Mouse (Mus musculus) neural tube, embryonic 12.5 days (tissue): ENCODE measurements around the gene Fzd7. TPM values are rescaled to one million over a fixed set of nuclear protein-coding genes. Genes with fewer than 3 reads are reported as not detected.
A peak's percentile ranks its signal among the peaks of the same experiment; 100 is the strongest.

ENCODE experiments used
- ATAC-seq: fragments of 200-750 bp; cut with Nextera tagmentation; 2 replicates; pipeline ENCODE4 v1.8.0; 2017; ENCODE audit warnings: low read depth, mild to moderate bottlenecking, moderate TSS enrichment, moderate library complexity; ENCODE audit not compliant: low FRiP score
- H3K27ac ChIP-seq: fragments of 300-500 bp; sonication (generic); 2 replicates; pipeline ENCODE4 v1.5.1; 2016
- H3K27me3 ChIP-seq: fragments of 300-500 bp; sonication (generic); replicated peaks from 2 replicates; pipeline ENCODE4 v1.6.1; 2016; ENCODE audit warnings: mild to moderate bottlenecking
- H3K36me3 ChIP-seq: fragments of 300-500 bp; sonication (generic); 2 replicates; pipeline ENCODE4 v1.6.1; 2016; ENCODE audit warnings: mild to moderate bottlenecking
- H3K4me1 ChIP-seq: fragments of 300-500 bp; sonication (generic); 2 replicates; pipeline ENCODE4 v1.6.1; 2016
- H3K4me2 ChIP-seq: fragments of 300-500 bp; sonication (generic); replicated peaks from 2 replicates; pipeline ENCODE4 v1.6.1; 2016; ENCODE audit warnings: mild to moderate bottlenecking
- H3K4me3 ChIP-seq: fragments of 300-500 bp; sonication (generic); 2 replicates; pipeline ENCODE4 v1.5.1; 2016
- H3K9ac ChIP-seq: fragments of 300-500 bp; sonication (generic); 2 replicates; pipeline ENCODE4 v1.6.1; 2016; ENCODE audit warnings: mild to moderate bottlenecking
- H3K9me3 ChIP-seq: fragments of 300-500 bp; sonication (generic); 2 replicates; pipeline ENCODE4 v1.6.1; 2016; ENCODE audit warnings: mild to moderate bottlenecking
- WGBS: fragments of 180-500 bp; shearing (Covaris S2); methylation state at CpG from one replicate; pipeline ENCODE4 v1.1.7; 2016; 5-methylcytosine and 5-hydroxymethylcytosine counted together
- polyA plus RNA-seq: library from polyadenylated mRNA; unstranded; fragments of >200 nt; fragmentation: Nextera tagmentation; extraction: Ambion mirVana; gene quantifications from 2 replicates; pipeline ENCODE4 v1.2.1, GENCODE M21; 2016

Fzd7 gene
- polyA plus RNA-seq, 1 experiment from 2014 or later, result 17.4 TPM

- Histone ChIP-seq H3K4me2 (peak overlapping the region; percentile 28; the same call in 1 of the 2 replicates), H3K9ac (no peak overlapping the region), H3K4me1 (peaks cover 20% of the 10 kb centered on the region), H3K36me3 (no peaks in the 10 kb centered on the region), H3K27ac (no peak overlapping the region), H3K27me3 (0 out of 2 replicates have a peak, but pooled peaks cover 3% of the 10 kb centered on the region), H3K4me3 (no peak overlapping the region), H3K9me3 (no peaks in the 10 kb centered on the region)
- 35% methylated on average over 11 of the region's 11 CpGs for WGBS
- no peak for ATAC-seq
Observed at GRCm38 (mm10) chr1:59448497-59449270, 33.5 kb upstream of the Fzd7 start.

- ATAC-seq, result no peak
- Histone ChIP-seq H3K27me3 (0 out of 2 replicates have a peak, but pooled peaks cover 3% of the 10 kb centered on the region), H3K9ac (no peak overlapping the region), H3K4me2 (peak overlapping the region; percentile 28; the same call in 1 of the 2 replicates), H3K9me3 (no peaks in the 10 kb centered on the region), H3K4me3 (no peak overlapping the region), H3K27ac (no peak overlapping the region), H3K4me1 (peaks cover 20% of the 10 kb centered on the region), H3K36me3 (no peaks in the 10 kb centered on the region)
- 13% methylated on average over 11 of the region's 11 CpGs for WGBS
Observed at GRCm38 (mm10) chr1:59449423-59449822, 32.8 kb upstream of the Fzd7 start.

DNA sequence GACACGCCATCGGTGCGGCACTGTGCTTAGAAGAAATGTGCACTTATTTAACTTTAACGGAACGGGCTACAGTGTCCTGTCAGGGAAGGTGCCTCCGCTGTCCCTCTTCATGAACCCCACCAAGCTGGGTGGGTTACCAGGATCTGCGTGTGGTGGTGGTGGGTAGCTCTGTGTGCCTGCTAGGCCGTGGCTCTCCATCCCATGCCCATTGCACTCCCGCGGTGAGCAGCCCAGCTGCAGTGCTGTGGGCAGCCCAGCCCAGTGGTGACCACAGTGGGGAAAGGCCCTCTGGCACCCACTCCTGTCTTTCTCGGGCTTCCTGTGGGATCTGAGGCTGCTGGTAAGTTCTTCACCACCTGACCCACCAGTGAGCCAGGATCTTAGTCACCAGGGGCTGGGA lies 31.3 kb upstream of the Fzd7 start:
- Histone ChIP-seq H3K4me3 (no peak overlapping the region), H3K9ac (no peak overlapping the region), H3K9me3 (no peaks in the 10 kb centered on the region), H3K4me2 (no peak overlapping the region), H3K36me3 (no peaks in the 10 kb centered on the region), H3K27ac (no peak overlapping the region), H3K27me3 (0 out of 2 replicates have a peak, but pooled peaks cover 3% of the 10 kb centered on the region), H3K4me1 (peaks cover 20% of the 10 kb centered on the region)
- 82% methylated on average over 11 of the region's 11 CpGs for WGBS
- ATAC-seq, result no peak

GRCm38 (mm10) chr1:59451584-59451983 lies 30.6 kb upstream of the Fzd7 start:
- Histone ChIP-seq H3K4me3 (no peak overlapping the region), H3K27me3 (0 out of 2 replicates have a peak, but pooled peaks cover 3% of the 10 kb centered on the region), H3K36me3 (no peaks in the 10 kb centered on the region), H3K9me3 (no peaks in the 10 kb centered on the region), H3K9ac (no peak overlapping the region), H3K4me2 (no peak overlapping the region), H3K27ac (no peak overlapping the region), H3K4me1 (peaks cover 20% of the 10 kb centered on the region)
- 8% methylated on average over 9 of the region's 9 CpGs for WGBS
- no peak for ATAC-seq

DNA sequence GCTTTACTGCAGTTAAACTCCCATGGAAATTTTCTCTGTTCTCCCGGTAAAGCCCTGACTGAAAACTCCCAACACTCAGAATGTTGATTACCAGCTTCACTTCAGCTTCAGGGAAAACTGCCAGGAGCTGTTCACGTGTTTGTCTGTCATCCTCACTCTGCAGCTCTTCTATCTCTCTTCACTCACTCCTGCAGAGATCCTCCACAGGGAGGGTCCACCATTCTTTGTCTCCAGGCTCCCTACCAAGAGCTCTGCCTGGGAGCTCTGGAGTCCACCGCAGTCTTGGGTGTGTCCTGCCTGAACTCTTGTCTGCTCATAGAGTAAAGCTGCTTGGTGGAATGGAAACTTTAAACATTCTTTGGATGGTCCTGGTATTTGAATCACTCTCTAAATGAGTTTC lies 25.4 kb upstream of the Fzd7 start:
- H3K27me3 ChIP-seq, result no peaks in the 10 kb centered on the region
- no peaks in the 10 kb centered on the region for H3K36me3 ChIP-seq
- peaks cover 7% of the 10 kb centered on the region for H3K4me1 ChIP-seq
- no peak for ATAC-seq
- WGBS, result 35% methylated on average over 3 of the region's 3 CpGs
- H3K4me2 ChIP-seq, result no peak overlapping the region
- no peak overlapping the region for H3K4me3 ChIP-seq
- H3K9ac ChIP-seq, result no peak overlapping the region
- no peak overlapping the region for H3K27ac ChIP-seq
- H3K9me3 ChIP-seq, result no peaks in the 10 kb centered on the region

- Histone ChIP-seq H3K4me1 (peaks cover 7% of the 10 kb centered on the region), H3K36me3 (no peaks in the 10 kb centered on the region), H3K27ac (no peak overlapping the region), H3K9ac (no peak overlapping the region), H3K27me3 (no peaks in the 10 kb centered on the region), H3K4me3 (no peak overlapping the region), H3K9me3 (no peaks in the 10 kb centered on the region), H3K4me2 (no peak overlapping the region)
- ATAC-seq, result no peak
- WGBS, result 79% methylated on average over 4 of the region's 4 CpGs
Observed at GRCm38 (mm10) chr1:59457873-59458272, 24.4 kb upstream of the Fzd7 start.

DNA sequence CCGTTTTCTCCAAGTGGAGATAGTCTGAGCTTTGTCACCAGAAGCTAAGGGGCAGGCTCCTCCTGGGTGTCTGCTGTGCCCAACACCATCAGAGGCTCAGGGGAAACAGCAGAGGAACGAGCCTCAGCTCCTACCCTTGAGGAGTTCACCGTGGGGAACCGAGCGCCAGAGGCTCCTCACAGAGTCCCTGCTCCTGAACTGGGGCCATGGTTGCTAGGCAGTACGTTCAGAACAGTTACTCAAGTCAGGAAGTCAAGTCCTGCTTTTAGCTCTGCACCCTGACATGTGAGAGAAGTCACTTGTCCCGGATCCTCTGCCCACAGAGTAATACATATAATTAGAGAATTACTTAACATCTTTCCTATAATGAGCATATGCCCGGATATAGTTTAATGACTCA lies 23.3 kb upstream of the Fzd7 start:
- H3K36me3 ChIP-seq, result no peaks in the 10 kb centered on the region
- peaks cover 7% of the 10 kb centered on the region for H3K4me1 ChIP-seq
- no peak overlapping the region for H3K27ac ChIP-seq
- peak overlapping the region; percentile 13; the same call in 1 of the 2 replicates for H3K4me2 ChIP-seq
- 15% methylated on average over 8 of the region's 8 CpGs for WGBS
- 0 out of 2 replicates have a peak, but pooled peaks have one; percentile 29 for ATAC-seq
- H3K9ac ChIP-seq, result 0 out of 2 replicates have a peak overlapping the region, but pooled peaks have one; percentile 18
- H3K4me3 ChIP-seq, result no peak overlapping the region
- H3K9me3 ChIP-seq, result no peaks in the 10 kb centered on the region
- no peaks in the 10 kb centered on the region for H3K27me3 ChIP-seq

GRCm38 (mm10) chr1:59464696-59465639 lies 17.3 kb upstream of the Fzd7 start:
- no peak overlapping the region for H3K9ac ChIP-seq

DNA sequence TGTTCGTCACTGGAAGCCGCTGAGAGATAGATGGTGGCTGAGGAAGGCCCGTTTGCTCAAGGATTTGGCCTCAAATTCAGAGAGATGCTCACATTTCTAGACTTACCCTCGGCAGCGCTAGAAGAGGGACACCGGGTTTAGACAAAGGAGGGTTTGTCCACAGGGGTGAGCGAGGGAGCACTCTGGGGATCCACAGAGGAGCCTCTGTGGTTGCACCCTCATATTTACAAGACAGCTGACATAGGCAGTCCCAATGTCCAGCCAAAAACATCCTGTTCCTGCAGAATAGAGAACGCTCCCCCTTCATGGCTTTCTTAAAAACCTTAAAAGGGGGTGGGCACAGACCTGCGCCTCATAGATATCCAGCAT lies 16.6 kb upstream of the Fzd7 start:
- ATAC-seq, result 0 out of 2 replicates have a peak, but pooled peaks have one; percentile 15
- H3K4me3 ChIP-seq, result no peak overlapping the region
- H3K9me3 ChIP-seq, result no peaks in the 10 kb centered on the region
- peak overlapping the region; percentile 16; the same call in 1 of the 2 replicates for H3K4me2 ChIP-seq
- no peaks in the 10 kb centered on the region for H3K36me3 ChIP-seq
- H3K4me1 ChIP-seq, result peaks cover 30% of the 10 kb centered on the region
- WGBS, result 53% methylated on average over 9 of the region's 9 CpGs
- H3K27me3 ChIP-seq, result no peaks in the 10 kb centered on the region
- H3K9ac ChIP-seq, result no peak overlapping the region
- peak overlapping the region; percentile 50; the same call in 1 of the 2 replicates for H3K27ac ChIP-seq

More at GRCm38 (mm10) chr1:59464696-59465639, 17.3 kb upstream of the Fzd7 start:
- Histone ChIP-seq H3K4me3 (no peak overlapping the region), H3K27ac (peak overlapping the region; percentile 50; the same call in 1 of the 2 replicates), H3K36me3 (no peaks in the 10 kb centered on the region), H3K4me2 (peak overlapping the region; percentile 16; the same call in 1 of the 2 replicates), H3K4me1 (peaks cover 27% of the 10 kb centered on the region), H3K27me3 (no peaks in the 10 kb centered on the region), H3K9me3 (no peaks in the 10 kb centered on the region)
- WGBS, result 17% methylated on average over 17 of the region's 17 CpGs
- peak; percentile 54 for ATAC-seq

DNA sequence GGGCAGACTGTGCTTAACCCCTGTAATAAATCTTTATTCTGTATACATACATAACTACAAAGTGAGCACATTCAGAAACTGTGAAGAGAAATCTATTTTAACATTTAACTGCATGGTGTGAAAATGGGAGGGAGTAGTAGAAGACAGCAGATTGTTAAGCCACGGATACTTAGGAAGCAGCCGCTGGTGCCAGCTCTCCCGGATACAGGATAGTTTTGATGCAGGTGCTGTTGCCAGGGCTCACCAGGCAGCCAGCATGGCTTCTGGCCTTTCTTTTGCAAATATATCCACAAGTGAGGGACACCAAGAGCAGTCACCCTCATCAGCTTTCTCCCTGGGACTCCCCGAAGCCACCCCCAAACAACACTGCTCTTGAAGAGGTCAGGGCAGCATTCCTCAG lies 13.1 kb upstream of the Fzd7 start:
- H3K27me3 ChIP-seq, result no peaks in the 10 kb centered on the region
- H3K36me3 ChIP-seq, result no peaks in the 10 kb centered on the region
- H3K4me3 ChIP-seq, result no peak overlapping the region
- ATAC-seq, result no peak
- H3K27ac ChIP-seq, result no peak overlapping the region
- H3K4me1 ChIP-seq, result peaks cover 45% of the 10 kb centered on the region
- no peaks in the 10 kb centered on the region for H3K9me3 ChIP-seq
- WGBS, result 11% methylated on average over 4 of the region's 4 CpGs
- no peak overlapping the region for H3K9ac ChIP-seq
- H3K4me2 ChIP-seq, result no peak overlapping the region

- WGBS, result 41% methylated on average over 4 of the region's 4 CpGs
- Histone ChIP-seq H3K9ac (no peak overlapping the region), H3K4me3 (no peak overlapping the region), H3K36me3 (no peaks in the 10 kb centered on the region), H3K27me3 (no peaks in the 10 kb centered on the region), H3K4me2 (no peak overlapping the region), H3K4me1 (peaks cover 30% of the 10 kb centered on the region), H3K9me3 (no peaks in the 10 kb centered on the region), H3K27ac (no peak overlapping the region)
- ATAC-seq, result no peak
Observed at GRCm38 (mm10) chr1:59470766-59471165, 11.5 kb upstream of the Fzd7 start.
